Mouse (Mus musculus): ENCODE data around the gene Dpy19l2. TPM values are rescaled to one million over a fixed set of nuclear protein-coding genes. Genes with fewer than 3 reads are reported as not detected.
A peak's percentile ranks its signal among the peaks of the same experiment; 100 is the strongest.
"Not testable (repeated sequence)": the region's sequence is repeated elsewhere in the genome, so short reads cannot be mapped to it uniquely, and the experiment has no call there.

Gene Dpy19l2
- not detected for total RNA-seq (2021)
- long read RNA-seq, experiment 1, result 0 reads
- long read RNA-seq, experiment 2, result 0 reads

DNA sequence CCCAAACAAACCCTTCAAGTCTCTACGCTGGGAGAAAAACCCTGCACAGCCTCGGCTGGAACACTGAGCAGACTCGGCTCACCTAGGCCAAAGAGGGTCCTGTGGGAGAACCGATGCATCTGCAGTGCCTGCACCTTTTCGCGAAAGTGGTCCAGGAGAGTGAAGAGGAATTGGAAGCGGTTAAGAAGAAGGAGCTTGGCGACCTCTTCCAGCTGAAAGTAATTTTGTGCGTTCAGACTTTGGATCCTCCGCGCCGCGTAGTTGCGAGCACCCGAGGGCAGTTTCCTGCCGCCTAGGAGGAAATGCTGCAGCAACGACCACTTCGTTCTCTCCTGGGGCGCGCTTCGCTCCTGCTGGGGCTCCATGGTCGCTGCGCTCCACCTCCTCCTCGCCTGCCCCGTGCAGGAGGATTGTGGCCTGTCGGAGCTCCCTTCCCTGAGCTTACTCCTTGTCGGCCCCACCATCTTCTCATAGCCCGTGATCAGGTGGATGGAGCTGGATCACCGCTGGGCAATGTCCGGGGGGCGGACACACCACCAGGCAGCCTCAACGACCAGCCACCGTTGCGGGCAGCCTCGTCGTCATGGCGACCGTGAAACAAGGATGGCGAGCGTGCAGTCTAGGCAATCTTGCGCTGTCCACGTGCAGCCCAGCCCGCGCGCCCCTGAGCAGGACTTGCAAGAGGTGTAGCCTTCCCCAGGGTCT is at the start of gene Dpy19l2:
Gene Dpy19l2, minus strand, starts transcription at position 594 of the 705 bp plus-strand sequence.
- no peak for DNase-seq (ENCODE audit: low spot score)

DNA sequence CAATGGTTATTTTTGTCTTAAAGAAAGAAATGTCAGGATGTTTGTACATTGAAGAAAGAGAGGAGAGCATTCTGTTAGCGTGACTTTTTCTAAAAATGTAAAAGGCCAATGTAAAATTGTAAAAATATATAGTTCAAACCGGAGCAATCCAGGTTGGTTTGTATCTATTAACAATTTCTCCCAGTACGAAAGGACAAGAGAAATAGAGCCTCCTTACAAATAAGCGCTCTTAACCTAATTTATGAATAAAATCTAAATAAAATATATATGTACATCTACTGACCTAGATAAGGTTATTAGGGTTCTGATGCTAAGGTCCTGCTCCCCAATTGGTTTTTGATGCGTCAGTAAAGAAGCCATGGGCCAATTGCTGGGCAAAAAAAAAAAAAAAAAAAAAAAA is 48.9 kb upstream of the Dpy19l2 start:
- DNase-seq (ENCODE audit: low spot score), result no peak

DNA sequence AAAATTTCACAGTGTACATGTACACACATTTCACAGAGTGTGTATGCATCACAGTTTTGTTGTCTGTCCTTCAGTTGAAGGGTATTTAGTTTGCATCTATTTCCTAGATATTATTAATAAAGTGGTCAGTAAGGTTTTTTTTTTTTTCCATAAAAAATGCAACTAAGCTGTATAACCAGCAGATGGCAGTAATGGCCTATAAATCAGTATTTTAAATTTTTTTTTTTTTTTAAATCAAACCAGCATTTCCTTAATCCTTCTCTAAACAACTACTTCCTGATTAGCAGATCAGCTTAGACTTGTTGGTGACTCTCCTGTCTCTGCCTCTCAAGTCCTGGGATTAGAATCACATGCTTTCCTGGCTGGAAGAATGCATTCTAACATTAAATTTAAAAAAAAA is 5.2 kb upstream of the Dpy19l2 start:
- no peak for DNase-seq (ENCODE audit: low spot score)

DNA sequence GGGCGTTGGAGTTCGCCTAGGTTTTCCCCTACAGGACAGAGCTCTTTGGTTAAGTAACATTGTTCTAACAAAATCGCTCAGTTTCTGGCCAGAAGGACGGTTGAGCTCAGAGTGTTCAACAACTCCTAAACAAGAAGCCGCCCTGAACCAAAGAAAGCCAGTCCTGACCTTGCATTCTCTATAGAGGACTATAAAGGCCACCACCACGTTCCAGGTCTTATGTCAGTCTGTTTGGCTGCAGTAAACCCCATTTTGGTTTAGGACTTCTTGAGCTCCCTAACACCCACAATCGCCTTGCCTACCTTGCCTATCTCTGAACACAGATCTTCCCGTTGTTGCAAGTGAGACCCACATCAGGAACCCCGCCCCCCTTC is 299 bp upstream of the Dpy19l2 start:
- DNase-seq (ENCODE audit: low spot score), result no peak

DNA sequence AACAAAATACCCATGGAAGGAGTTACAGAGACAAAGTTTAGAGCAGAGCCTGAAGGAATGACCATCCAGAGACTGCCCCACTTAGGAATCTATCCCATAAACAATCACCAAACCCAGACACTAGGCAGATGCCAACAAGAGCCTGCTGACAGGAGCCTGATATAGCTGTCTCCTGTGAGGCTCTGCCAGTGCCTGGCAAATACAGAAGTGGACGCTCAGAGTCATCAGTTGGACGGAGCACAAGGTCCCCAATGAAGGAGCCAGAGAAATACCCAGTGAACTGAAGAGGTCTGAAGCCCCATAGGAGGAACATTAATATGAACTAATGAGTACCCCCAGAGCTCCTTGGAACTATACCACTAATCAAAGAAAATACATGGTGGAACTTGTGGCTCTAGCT is 58.8 kb downstream of the Dpy19l2 start:
- DNase-seq (ENCODE audit: low spot score), result not testable (repeated sequence)

DNA sequence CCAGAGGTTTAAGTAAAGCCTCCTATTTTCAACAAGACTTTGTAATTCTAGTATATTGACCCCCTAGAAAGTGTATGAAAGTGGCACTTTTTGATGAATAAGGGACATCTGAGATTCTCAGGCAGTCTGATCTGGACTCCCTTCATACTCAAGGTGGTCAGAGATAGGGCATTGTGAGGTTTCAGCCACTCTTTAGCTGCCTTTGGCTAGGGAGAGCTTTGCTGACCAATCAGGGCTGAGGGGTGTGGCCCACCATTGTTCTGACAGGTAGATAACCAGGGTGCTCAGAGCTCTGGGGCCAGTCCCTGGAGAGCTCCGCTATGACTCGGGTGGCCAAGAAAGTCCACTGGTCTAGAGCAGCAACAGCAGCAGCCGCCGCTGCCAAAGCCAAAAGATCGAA is 71.2 kb downstream of the Dpy19l2 start, which contains the start of gene Cypt4:
Gene Cypt4, plus strand, starts transcription at position 301 of the 400 bp plus-strand sequence.
- DNase-seq (ENCODE audit: low spot score), result no peak

DNA sequence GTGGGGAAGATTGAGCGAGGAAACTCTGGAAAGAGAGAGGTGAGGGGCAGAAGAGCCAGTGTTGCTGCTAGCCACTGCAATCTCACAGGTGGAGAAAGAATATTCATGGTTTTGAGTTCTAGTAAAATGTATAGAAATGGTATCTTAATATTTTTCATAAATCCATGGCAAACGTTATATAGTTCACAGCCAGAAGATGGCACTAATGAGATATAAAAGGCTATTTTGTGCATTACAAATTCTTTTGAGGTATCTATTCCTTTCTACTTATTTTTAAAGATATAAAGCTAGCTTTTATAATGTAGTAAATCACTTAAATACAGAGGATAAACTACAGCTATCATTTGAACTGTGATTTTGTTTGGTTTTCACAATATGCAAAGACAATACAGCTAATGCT is 157.9 kb downstream of the Dpy19l2 start:
- no peak for DNase-seq (ENCODE audit: low spot score)

DNA sequence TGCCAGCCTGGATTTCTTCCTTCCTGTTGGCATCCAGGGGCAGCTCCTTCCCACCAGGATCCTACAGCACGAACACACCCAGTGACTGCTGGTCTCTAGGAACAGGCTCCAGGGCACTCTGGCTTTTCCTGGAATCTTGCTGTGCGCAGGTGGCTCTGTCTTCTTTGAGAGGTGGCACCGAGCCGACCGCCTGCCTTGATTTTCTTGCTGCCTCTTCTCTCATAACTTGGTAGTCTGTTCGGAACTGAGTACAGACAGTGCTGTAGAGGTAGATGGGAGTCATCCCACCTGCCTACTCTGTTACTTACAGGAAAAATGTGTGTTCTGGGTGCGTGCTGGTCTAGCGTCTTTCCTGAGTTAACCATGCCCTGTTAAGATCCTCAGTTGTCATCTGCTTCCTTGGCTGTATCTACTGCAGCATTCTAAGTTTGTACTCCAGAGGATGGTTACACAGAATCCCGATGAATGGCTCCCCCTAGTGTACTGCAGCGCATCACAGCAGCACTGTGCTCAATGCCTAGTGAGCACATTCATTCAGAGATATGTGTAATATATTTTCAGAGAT is 179.4 kb downstream of the Dpy19l2 start:
- peak; percentile 55 for DNase-seq (ENCODE audit: low spot score)

DNA sequence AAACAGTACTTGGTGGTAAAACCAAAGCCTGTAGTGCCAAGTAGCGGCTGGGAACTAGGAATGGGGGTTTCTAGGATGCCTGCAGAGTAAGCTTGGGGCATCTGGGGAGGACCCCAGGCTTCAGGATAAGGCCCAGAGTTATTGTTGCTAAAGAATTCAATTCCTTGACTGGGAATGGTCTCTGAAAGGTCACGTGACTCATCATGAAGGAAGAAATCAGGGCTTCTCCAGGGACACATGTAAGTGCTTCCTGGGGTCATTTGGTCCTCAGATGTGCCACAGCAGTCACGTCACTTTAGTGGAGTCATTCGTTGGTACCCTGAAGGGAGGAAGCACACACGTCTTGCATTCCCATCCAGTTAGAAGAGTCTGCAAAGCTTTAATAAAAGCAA is 182.0 kb downstream of the Dpy19l2 start:
- no peak for DNase-seq (ENCODE audit: low spot score)

DNA sequence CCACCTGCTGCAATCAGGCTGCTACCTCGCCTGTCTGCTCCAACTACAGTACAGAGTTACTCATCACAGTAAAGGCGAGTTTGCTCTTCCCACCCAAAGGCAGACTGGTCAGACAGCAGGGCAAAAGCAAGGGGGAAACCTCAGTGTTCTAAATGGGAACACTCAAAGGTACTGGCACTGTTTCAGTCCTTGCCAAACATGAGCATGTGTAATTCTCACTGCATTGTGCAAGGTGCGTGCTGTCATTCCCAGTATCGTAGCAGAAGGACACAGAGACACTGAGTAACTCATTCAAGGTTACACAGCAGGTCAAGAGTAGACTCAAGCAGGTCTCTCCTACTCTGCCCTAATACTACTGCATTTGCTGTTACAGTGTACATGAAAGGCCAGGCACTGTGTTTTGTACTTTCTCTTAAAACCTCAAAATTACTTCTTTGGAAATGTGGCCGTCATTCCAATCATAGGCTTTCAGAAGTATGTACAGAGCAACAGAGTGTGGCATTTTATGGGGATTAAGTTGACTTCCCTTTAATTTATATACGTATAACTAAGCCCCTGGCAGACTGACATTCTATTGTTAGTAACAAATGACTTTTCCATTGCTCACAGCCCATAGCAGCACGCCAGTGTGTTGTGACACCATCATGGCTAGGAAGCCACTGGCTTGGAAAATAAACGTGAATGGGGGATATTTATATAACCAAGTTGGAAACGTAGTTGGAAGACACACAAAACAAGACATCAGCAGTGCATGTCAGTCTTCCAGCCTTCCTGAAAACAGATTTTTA is 182.6 kb downstream of the Dpy19l2 start:
- DNase-seq (ENCODE audit: low spot score), result no peak

DNA sequence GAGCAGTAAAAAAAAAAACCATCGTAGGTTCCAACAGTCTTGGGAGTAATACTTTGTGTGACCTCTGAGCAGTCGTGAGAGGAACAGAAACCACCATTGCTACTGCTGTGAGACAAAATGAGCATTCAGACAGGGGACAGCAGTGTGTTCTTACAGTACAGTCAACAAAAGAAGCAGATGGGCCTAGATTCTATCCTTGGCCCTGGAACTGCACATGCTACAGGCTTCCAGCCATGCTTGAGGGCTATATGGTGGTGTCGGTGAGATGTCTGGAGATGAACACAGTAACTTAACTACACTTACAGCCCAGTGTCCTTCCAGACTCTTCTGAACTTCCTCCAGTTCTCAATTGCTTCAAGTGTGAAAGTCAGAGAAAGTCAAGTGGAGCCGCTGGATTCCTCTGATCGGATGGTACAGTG is 184.0 kb downstream of the Dpy19l2 start:
- no peak for DNase-seq (ENCODE audit: low spot score)

DNA sequence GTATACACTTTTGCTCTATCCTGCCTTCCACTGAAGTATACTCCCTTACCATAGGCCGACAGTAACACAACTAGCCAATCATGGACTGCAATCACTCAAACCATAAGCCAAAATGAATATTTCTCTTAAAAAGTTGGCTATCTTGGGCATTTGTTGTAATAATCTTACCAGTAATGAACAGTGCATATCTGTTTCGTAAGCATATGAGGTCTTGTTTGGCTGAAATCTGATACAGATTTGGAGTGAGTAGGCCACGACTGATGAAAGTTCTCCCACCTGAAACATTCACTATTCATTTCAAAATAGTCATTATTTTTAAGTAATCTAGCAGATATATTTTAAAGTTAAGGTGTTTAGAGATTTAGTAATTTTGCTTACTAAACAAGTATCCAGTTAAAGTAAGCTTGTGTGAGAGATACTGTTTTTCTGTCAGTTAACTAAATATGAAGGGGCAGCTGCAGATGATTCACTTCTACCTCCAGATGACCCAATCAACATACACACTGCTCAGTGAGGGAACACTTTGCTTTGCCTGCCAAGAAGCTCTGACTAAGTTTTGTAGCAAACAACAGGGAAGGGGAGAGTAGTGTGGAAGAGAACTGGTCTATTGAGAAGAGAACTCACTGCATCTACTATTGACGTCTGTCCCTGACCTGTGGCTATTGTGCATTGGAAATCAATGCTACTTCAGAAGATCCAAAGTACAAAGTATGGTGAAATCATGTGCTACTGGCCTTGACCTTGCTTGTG is 184.5 kb downstream of the Dpy19l2 start:
- no peak for DNase-seq (ENCODE audit: low spot score)

DNA sequence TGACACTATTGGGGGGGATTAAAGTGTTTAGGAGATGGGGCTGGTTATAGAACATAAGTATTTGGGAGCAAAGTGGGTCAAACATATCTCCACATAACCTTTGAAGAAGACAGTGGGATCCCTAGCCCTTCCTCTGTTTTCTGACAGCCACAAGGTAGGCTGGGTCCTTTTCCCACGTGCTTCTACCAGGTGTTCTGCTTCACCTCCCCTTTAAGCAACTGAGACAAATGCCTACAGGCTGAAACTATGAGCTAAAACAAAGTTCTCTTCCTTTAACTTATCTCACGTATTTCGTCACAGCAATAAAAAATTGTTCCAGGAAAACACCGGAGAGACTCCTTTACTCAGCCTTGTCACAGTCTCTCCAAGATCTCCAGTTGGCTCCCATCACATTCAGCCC is 187.2 kb downstream of the Dpy19l2 start:
- DNase-seq (ENCODE audit: low spot score), result no peak

Other genes with a start within 250 kb of the Dpy19l2 start
- 1 to 10 TPM; 2.9 to 3.4 TPM for gene Dpy19l1, start 193.2 kb downstream of the Dpy19l2 start, total RNA-seq (2021)
- gene Cypt4, start 71.1 kb downstream of the Dpy19l2 start, total RNA-seq (2021), result not detected
- not detected for gene Tbx20, start 78.0 kb upstream of the Dpy19l2 start, total RNA-seq (2021)

Measured in gastrocnemius, adult 18-20 months (tissue).